In the genomic region with DNA sequence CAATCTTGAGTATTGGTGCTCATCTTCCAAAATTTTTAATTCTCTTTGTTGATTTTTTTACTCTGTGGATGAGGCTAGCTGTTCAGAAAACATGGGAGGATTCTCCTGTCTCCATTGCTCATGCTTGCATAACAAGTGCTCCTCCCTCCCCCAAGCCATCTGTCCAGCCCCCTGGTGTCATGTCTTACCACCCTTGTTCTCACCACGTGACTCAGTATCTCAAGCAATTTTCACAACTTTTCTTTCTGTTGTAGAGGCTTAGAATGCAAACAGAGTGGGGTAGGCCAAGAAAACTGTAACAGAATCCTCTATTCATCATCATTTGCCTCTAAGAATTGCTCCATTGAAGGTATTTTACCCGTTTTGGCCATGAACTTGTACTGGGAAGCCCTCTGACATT, we compare ENCODE assay signal across 21 mouse cellular contexts.
DNase-seq lines count a peak whose midpoint lies in the region; TF ChIP-seq lines count a peak whose summit lies in the region.
"Had no signal": no experiment of that assay in that cellular context is flagged by ENCODE, and none has a peak within 500 bp of the region (broad histone marks: within the 10 kb centered on the region; RNA-seq: fewer than 3 reads in every experiment).

No protein-coding gene starts in this region.

- no peaks in the 10 kb centered on the region for H3K27me3 ChIP-seq in myocyte (ENCODE audit: control insufficient read depth, insufficient read depth, insufficient read length)
- H3K27me3 ChIP-seq: embryonic facial prominence, embryonic 15.5 days; forebrain, embryonic 13.5 days; hindbrain, embryonic 15.5 days; midbrain, embryonic 13.5 days had no signal

- H3K4me2 ChIP-seq in myocyte (ENCODE audit: low read depth): no peak overlapping the region
- H3K4me2 ChIP-seq: embryonic facial prominence, embryonic 15.5 days; forebrain, embryonic 13.5 days; hindbrain, embryonic 15.5 days; midbrain, embryonic 13.5 days had no signal

- DNase-seq in layer of hippocampus, adult 11-12 months (ENCODE audit: low spot score): peak; percentile 51
- DNase-seq in layer of hippocampus, postnatal 14 days (ENCODE audit: low spot score in 2 of 2): no peak
- DNase-seq in NIH3T3 (ENCODE audit: low read depth) (peak; percentile 78), MN1 (ENCODE audit: low spot score) (no peak)
- DNase-seq in layer of hippocampus, adult 9-10 months (ENCODE audit: low spot score): peak; percentile 35
- no peak for DNase-seq in B cell, adult 2 months
- no peak for DNase-seq in adrenal gland, adult (ENCODE audit: inconsistent age in 2 of 2, low spot score in 1 of 2)
- DNase-seq: adrenal gland, postnatal 10 days; cerebellum, adult 9-10 months; gastrocnemius, postnatal 14 days; heart, postnatal 14 days; kidney, postnatal 10 days; liver, postnatal 0 days; lung, postnatal 4 days; thymus, postnatal 4 days had no signal

- H3ac ChIP-seq in myocyte (ENCODE audit: control insufficient read depth, insufficient read length): no peak overlapping the region

- no peak overlapping the region for H3K4me3 ChIP-seq in myocyte
- H3K4me3 ChIP-seq: embryonic facial prominence, embryonic 15.5 days; forebrain, embryonic 13.5 days; heart, embryonic 10.5 days; hindbrain, embryonic 15.5 days; midbrain, embryonic 13.5 days had no signal

- TF ChIP-seq POLR2A in myocyte (IDR thresholded peaks at IDR 0.05; ENCODE audit: insufficient read length, low read depth): no peak

- no peaks in the 10 kb centered on the region for H3K36me3 ChIP-seq in myocyte (ENCODE audit: control insufficient read depth, insufficient read depth)
- H3K36me3 ChIP-seq: embryonic facial prominence, embryonic 15.5 days; heart, embryonic 10.5 days; hindbrain, embryonic 15.5 days; midbrain, embryonic 13.5 days had no signal

- no peaks in the 10 kb centered on the region for H3K79me2 ChIP-seq in myocyte (ENCODE audit: control insufficient read depth, insufficient read depth)

TF ChIP-seq in myocyte, 11 proteins besides CTCF, POLR2A, EP300 and RAD21:
- TF ChIP-seq REST (IDR thresholded peaks at IDR 0.05; ENCODE audit: insufficient read depth, insufficient read length): no peak
- peak; percentile 49 for TF ChIP-seq USF1 (IDR thresholded peaks at IDR 0.05; ENCODE audit: low read depth)
- no peak for TF ChIP-seq MAX (IDR thresholded peaks at IDR 0.05; ENCODE audit: low read depth)

Comparison
In these comparisons a context has a peak if more than half of its experiments do, and no peak if none do; other contexts are left out.
1. DNase-seq: peak in layer of hippocampus, adult 11-12 months (single experiment), NIH3T3 (single experiment) and layer of hippocampus, adult 9-10 months (single experiment); none in layer of hippocampus, postnatal 14 days (0 of 2), MN1 (single experiment), B cell, adult 2 months (0 of 2) and adrenal gland, adult (0 of 2).